Mouse (Mus musculus): ENCODE data around the gene Sh3rf1. TPM values are rescaled to one million over a fixed set of nuclear protein-coding genes. Genes with fewer than 3 reads are reported as not detected.

Gene Sh3rf1
- polyA plus RNA-seq, 1 experiment: 3.8 TPM

DNA sequence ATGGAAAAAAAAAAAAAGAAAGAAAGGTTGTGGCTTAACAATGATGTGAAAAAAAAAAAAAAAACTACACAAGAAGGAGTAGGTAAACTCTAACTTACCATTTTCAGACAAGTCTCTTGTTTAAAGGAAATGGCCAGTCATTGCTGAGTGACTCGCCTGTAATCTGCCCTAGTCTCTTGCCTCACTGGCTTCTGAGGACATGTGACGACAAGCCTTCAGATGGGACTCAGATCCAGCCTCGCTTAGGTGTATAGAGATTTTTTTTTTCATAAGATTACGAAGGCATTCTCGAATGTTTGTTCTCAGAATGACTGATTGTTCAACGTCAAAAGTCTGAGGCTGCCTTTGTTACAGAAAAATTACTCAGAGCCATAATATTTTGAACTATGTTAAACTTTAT is 116.0 kb downstream of the Sh3rf1 start:
- H3ac ChIP-seq (ENCODE audit: control insufficient read depth, insufficient read length, low read depth): no peak overlapping the region
- no peaks in the 10 kb centered on the region for H3K27me3 ChIP-seq (ENCODE audit: control insufficient read depth, insufficient read depth, insufficient read length)
- no peaks in the 10 kb centered on the region for H3K79me3 ChIP-seq (ENCODE audit: low read depth)
- no peaks in the 10 kb centered on the region for H3K79me2 ChIP-seq (ENCODE audit: control insufficient read depth, insufficient read depth)
- H3K4me3 ChIP-seq (ENCODE audit: insufficient read depth, poor library complexity, severe bottlenecking): no peak overlapping the region
- no peaks in the 10 kb centered on the region for H3K36me3 ChIP-seq (ENCODE audit: control insufficient read depth, insufficient read depth)
- no peak for TF ChIP-seq MAX (IDR thresholded peaks at IDR 0.05)
- TF ChIP-seq MYOG (IDR thresholded peaks at IDR 0.05; ENCODE audit: control insufficient read depth, extremely low read depth, insufficient read length): no peak
- TF ChIP-seq CEBPB (IDR thresholded peaks at IDR 0.05; ENCODE audit: low read depth): no peak
- no peak for TF ChIP-seq MYOD1 (IDR thresholded peaks at IDR 0.05; ENCODE audit: control insufficient read depth, insufficient read length, low read depth)
- TF ChIP-seq USF1 (IDR thresholded peaks at IDR 0.05; ENCODE audit: low read depth): no peak
- TF ChIP-seq CTCF (IDR thresholded peaks at IDR 0.05; ENCODE audit: control insufficient read depth, insufficient read depth, insufficient read length): no peak

DNA sequence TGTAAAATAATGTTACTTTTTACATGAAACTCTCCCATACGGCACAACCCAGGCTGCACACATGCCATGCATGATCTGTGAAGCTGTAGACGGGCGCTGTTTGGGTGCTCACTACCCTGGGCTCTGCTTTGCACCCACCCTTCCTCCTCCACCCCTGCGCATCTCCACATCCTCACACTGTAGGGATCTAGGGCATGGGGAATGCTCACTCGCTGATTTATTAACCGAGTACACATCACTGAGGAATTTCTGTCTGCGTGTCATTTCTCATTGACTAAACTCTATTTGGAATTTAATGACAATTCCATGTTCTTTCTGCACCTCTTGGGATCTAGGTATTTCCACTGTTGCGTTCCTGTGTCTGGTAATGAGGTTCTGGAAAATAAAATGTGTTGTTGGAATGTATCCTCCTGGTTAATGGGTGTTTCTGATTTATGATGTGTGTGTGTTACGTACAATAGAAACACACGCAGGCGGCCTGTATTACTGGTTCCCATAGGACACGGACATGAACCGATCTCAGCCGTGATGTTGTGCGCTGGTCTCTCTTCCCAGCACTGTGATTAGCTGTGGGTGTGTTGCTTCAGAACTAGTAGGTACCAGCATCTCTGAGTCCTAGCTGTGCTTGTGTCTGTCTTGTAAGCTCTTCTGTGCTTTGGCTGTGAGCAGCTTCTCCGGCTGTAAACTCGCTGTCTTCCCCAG is 116.8 kb downstream of the Sh3rf1 start:
- Histone ChIP-seq H3K27me3 (ENCODE audit: control insufficient read depth, insufficient read depth, insufficient read length) (no peaks in the 10 kb centered on the region), H3K79me2 (ENCODE audit: control insufficient read depth, insufficient read depth) (no peaks in the 10 kb centered on the region), H3K79me3 (ENCODE audit: low read depth) (no peaks in the 10 kb centered on the region), H3K36me3 (ENCODE audit: control insufficient read depth, insufficient read depth) (no peaks in the 10 kb centered on the region), H3ac (ENCODE audit: control insufficient read depth, insufficient read length, low read depth) (no peak overlapping the region), H3K4me3 (ENCODE audit: insufficient read depth, poor library complexity, severe bottlenecking) (no peak overlapping the region)
- TF ChIP-seq USF1 (IDR thresholded peaks at IDR 0.05; ENCODE audit: low read depth) (no peak), MAX (IDR thresholded peaks at IDR 0.05) (no peak), MYOD1 (IDR thresholded peaks at IDR 0.05; ENCODE audit: control insufficient read depth, insufficient read length, low read depth) (no peak), FOSL1 (IDR thresholded peaks at IDR 0.05; ENCODE audit: insufficient read depth, low read length, poor library complexity, severe bottlenecking) (no peak), CEBPB (IDR thresholded peaks at IDR 0.05; ENCODE audit: low read depth) (no peak), CTCF (IDR thresholded peaks at IDR 0.05; ENCODE audit: control insufficient read depth, insufficient read depth, insufficient read length) (no peak), MYOG (IDR thresholded peaks at IDR 0.05; ENCODE audit: control insufficient read depth, extremely low read depth, insufficient read length) (no peak)

DNA sequence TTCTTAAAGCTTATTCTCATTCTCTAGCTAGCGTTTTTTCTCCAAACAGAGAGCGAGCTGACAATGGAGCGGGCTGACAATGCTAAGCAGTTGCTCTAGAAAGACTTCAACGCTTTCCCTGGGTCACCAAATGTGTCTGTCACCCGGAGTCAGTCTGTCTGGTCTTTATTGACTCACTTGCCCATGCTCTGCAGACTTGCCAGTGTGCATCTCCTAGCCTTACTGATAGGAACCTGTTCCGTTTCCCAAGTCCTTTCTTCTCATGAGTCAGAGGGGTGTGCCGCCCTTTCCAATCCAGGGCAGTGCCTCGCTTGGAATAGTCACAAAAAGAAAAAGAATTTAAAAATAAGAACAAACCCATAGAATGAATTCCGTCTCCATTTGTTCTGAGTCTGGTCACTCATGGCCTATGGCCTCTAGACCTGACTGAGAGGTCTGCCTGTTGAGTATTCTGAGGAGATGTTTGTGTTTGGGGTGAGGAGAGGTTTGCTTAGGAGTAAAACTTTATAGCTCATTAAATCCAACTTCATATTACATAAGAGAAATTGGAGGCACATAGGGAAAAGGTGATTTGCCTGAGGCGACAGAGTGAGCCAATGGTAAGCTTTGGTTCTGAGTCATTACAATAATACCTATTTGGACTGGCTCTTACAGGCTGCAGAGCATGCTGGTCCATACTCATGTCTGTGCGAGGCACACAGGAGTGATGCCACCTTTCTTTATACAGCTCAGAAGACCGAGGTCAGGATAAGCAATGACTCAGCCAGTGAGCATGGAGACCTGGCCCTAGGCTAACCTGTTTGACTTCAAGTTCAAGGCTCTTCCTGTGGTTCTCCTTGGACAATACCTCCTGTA is 118.1 kb downstream of the Sh3rf1 start:
- H3K4me3 ChIP-seq (ENCODE audit: insufficient read depth, poor library complexity, severe bottlenecking): no peak overlapping the region
- no peaks in the 10 kb centered on the region for H3K79me2 ChIP-seq (ENCODE audit: control insufficient read depth, insufficient read depth)
- TF ChIP-seq USF1 (IDR thresholded peaks at IDR 0.05; ENCODE audit: low read depth) (no peak), CEBPB (IDR thresholded peaks at IDR 0.05; ENCODE audit: low read depth) (no peak), MYOD1 (IDR thresholded peaks at IDR 0.05; ENCODE audit: control insufficient read depth, insufficient read length, low read depth) (no peak), FOSL1 (IDR thresholded peaks at IDR 0.05; ENCODE audit: insufficient read depth, low read length, poor library complexity, severe bottlenecking) (no peak), CTCF (IDR thresholded peaks at IDR 0.05; ENCODE audit: control insufficient read depth, insufficient read depth, insufficient read length) (no peak), MAX (IDR thresholded peaks at IDR 0.05) (no peak), MYOG (IDR thresholded peaks at IDR 0.05; ENCODE audit: control insufficient read depth, extremely low read depth, insufficient read length) (no peak)
- no peaks in the 10 kb centered on the region for H3K27me3 ChIP-seq (ENCODE audit: control insufficient read depth, insufficient read depth, insufficient read length)
- H3ac ChIP-seq (ENCODE audit: control insufficient read depth, insufficient read length, low read depth): no peak overlapping the region
- H3K36me3 ChIP-seq (ENCODE audit: control insufficient read depth, insufficient read depth): no peaks in the 10 kb centered on the region
- H3K79me3 ChIP-seq (ENCODE audit: low read depth): no peaks in the 10 kb centered on the region

DNA sequence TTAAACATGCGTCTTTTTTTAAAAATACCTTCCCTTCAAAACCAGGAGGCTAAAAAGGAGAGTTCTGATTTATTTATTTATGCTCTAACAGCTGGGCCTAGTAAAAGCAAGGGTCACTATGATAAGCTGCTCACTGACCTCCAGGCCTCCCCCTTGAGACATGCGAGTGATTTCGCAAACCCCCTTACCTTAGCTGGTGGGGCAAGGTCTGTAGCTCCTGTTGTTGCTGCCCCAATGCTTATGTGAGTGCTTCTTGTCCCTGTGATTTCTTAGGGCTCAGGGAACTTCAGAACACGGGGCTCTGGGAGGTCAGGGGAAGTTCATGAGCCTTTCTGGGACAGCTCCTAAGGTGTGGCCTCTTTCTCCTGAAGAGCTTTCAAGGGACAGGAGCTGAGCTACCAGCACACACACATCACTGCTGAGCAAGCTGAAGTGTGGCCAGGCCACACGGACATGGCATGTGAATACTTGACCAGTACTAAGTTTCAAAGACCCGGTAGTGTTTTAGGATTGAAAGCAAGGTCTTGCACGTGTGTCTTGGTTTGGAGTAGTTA is 118.9 kb downstream of the Sh3rf1 start:
- Histone ChIP-seq H3K79me3 (ENCODE audit: low read depth) (no peaks in the 10 kb centered on the region), H3K79me2 (ENCODE audit: control insufficient read depth, insufficient read depth) (no peaks in the 10 kb centered on the region), H3K27me3 (ENCODE audit: control insufficient read depth, insufficient read depth, insufficient read length) (no peaks in the 10 kb centered on the region), H3K36me3 (ENCODE audit: control insufficient read depth, insufficient read depth) (no peaks in the 10 kb centered on the region), H3ac (ENCODE audit: control insufficient read depth, insufficient read length, low read depth) (no peak overlapping the region), H3K4me3 (ENCODE audit: insufficient read depth, poor library complexity, severe bottlenecking) (no peak overlapping the region)
- TF ChIP-seq CEBPB (IDR thresholded peaks at IDR 0.05; ENCODE audit: low read depth) (no peak), MAX (IDR thresholded peaks at IDR 0.05) (no peak), FOSL1 (IDR thresholded peaks at IDR 0.05; ENCODE audit: insufficient read depth, low read length, poor library complexity, severe bottlenecking) (no peak), CTCF (IDR thresholded peaks at IDR 0.05; ENCODE audit: control insufficient read depth, insufficient read depth, insufficient read length) (no peak), USF1 (IDR thresholded peaks at IDR 0.05; ENCODE audit: low read depth) (no peak), MYOG (IDR thresholded peaks at IDR 0.05; ENCODE audit: control insufficient read depth, extremely low read depth, insufficient read length) (no peak), MYOD1 (IDR thresholded peaks at IDR 0.05; ENCODE audit: control insufficient read depth, insufficient read length, low read depth) (no peak)

GRCm38 (mm10) chr8:61344435-61344834 is 120.8 kb downstream of the Sh3rf1 start:
- no peaks in the 10 kb centered on the region for H3K36me3 ChIP-seq (ENCODE audit: control insufficient read depth, insufficient read depth)
- no peaks in the 10 kb centered on the region for H3K79me2 ChIP-seq (ENCODE audit: control insufficient read depth, insufficient read depth)
- TF ChIP-seq CEBPB (IDR thresholded peaks at IDR 0.05; ENCODE audit: low read depth): no peak
- TF ChIP-seq USF1 (IDR thresholded peaks at IDR 0.05; ENCODE audit: low read depth): no peak
- TF ChIP-seq MAX (IDR thresholded peaks at IDR 0.05): no peak
- TF ChIP-seq FOSL1 (IDR thresholded peaks at IDR 0.05; ENCODE audit: insufficient read depth, low read length, poor library complexity, severe bottlenecking): no peak
- TF ChIP-seq CTCF (IDR thresholded peaks at IDR 0.05; ENCODE audit: control insufficient read depth, insufficient read depth, insufficient read length): no peak
- no peak for TF ChIP-seq MYOD1 (IDR thresholded peaks at IDR 0.05; ENCODE audit: control insufficient read depth, insufficient read length, low read depth)
- TF ChIP-seq MYOG (IDR thresholded peaks at IDR 0.05; ENCODE audit: control insufficient read depth, extremely low read depth, insufficient read length): no peak
- no peaks in the 10 kb centered on the region for H3K79me3 ChIP-seq (ENCODE audit: low read depth)
- no peak overlapping the region for H3ac ChIP-seq (ENCODE audit: control insufficient read depth, insufficient read length, low read depth)
- H3K27me3 ChIP-seq (ENCODE audit: control insufficient read depth, insufficient read depth, insufficient read length): no peaks in the 10 kb centered on the region
- no peak overlapping the region for H3K4me3 ChIP-seq (ENCODE audit: insufficient read depth, poor library complexity, severe bottlenecking)

Measured in C2C12 (cell line).